Mouse (Mus musculus) ovary, adult 18-20 months (tissue): ENCODE results near the gene Thada.

ENCODE experiments used
- DNase-seq: peaks from one replicate; pipeline ENCODE4 v3.0.0; 2022; ENCODE audit warnings: low spot score, mixed read lengths

The Thada gene

GRCm38 (mm10) chr17:84144762-84145599 lies 321.0 kb downstream of the Thada start:
- no peak for DNase-seq

DNA sequence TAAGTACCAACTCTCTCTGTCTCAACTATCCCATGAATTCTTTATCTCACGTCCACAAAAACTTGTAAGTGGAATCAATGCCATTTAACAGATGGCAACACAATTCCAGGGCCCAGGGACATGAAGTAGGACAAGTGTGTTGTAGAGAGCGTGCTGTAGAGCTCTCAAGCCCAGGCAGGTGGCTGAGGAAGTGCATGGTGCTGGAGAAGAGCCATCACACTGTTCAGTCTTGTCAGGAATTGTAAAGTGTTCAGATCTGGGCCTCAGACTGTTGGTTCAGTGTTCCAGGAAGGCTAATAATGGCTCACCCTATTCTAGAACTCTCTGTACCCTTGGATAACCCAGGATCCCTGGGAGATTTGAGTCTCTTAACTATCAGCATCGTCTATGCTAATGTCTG lies 321.9 kb downstream of the Thada start:
- DNase-seq, result no peak

- DNase-seq, result no peak
Observed at GRCm38 (mm10) chr17:84143219-84143844, 322.7 kb downstream of the Thada start.

DNA sequence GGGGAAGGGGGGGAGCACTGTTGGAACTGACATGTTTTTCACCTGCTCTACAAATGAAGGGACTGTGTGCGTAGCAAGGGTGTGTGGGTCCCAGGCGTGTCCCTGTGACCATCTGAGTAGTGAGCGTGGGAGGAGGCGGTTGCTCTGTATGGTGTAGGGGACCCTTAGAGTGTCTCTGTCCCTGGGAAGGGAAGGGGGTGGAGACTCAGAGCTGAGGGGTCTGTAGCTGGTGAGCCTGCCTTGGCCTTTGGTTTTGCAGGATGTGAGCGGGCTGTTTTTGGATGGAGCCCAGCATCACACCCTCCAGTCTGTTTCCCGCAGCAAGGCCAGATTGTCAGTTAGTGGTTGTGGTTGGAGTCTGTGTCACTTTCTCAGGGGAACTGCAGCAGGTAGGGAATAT lies 324.3 kb downstream of the Thada start:
- DNase-seq, result no peak

- DNase-seq, result no peak
Observed at GRCm38 (mm10) chr17:84140822-84141507, 325.0 kb downstream of the Thada start.
